Mouse (Mus musculus) T-helper 2 cell (primary cell): Measurements from ENCODE around the gene Scamp3.
"Not testable (repeated sequence)": the region's sequence is repeated elsewhere in the genome, so short reads cannot be mapped to it uniquely, and the experiment has no call there.

Experiments
- in situ Hi-C: fragments of 300-600 bp; cut with MboI, MseI; formaldehyde crosslinking; loops from one replicate; pipeline ENCODE4 v1.15.1; 2025; ENCODE audit warnings: high pct_unique_total_duplicates

The Scamp3 gene

GRCm38 (mm10) chr3:89195979-89196877, 19.0 kb downstream of the Scamp3 start:
- in situ Hi-C loops = no loop called here

DNA sequence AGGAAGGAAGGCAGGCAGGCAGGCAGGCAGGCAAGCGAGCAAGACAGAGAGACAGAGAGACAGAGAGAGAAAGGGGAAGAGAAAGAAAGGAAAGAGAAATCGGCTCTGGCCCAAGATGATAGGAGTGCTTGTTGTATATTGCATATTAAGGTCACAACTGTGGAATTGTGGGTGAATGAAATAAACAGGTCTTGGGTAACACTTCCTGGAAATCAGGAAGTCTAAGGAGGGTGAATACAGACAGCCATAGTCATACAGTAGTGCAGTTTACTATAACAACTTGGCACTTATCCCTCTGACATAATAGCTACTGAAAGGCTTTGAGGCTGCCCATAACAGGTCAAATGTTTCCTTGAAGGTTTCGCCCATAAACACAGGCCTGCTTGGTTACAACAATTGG, 22.6 kb downstream of the Scamp3 start:
- in situ Hi-C loops = no loop called here

DNA sequence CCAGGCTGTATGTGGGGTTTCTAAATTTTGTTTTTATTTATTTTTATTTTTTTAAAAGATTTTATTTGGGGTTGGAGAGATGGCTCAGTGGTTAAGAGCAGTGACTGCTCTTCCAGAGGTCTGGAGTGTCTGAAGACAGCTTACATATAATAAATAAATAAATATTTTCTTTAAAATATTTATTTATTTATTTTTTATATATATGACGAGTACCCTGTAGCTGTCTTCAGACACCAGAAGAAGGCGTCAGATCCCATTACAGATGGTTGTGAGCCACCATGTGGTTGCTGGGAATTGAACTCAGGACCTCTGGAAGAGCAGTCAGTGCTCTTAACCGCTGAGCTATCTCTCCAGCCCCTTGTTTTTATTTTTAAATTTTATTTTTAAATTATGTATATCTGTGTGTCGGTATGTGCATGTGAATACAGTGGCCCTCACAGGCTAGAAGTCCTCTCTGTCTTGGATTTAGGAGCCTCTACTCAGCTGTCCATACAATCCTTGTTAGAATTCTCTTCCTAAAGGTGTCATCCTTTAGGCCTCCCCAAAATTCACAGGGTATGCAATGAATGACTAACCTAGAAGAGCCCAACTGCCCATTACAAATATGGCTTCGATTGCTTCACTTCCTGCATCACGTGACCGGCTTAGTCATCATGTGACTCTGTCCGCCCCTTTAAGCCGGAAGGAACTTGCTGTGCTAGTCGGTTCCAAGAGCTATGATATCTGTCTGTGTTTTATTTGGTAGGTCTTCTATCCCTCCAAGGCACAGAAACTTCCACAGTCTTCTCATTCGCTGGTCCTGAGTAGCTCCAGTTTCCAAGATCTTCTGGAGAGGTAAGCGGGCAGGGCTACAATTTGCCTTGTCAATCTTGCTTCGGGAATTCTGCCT, 25.2 kb downstream of the Scamp3 start, which contains the start of gene Gba:
Gene Gba (plus strand): TSS at position 676 of the 889 bp plus-strand sequence.
- in situ Hi-C loops = no loop called here

GRCm38 (mm10) chr3:89203142-89203514, 25.9 kb downstream of the Scamp3 start:
- in situ Hi-C loops = no loop called here

DNA sequence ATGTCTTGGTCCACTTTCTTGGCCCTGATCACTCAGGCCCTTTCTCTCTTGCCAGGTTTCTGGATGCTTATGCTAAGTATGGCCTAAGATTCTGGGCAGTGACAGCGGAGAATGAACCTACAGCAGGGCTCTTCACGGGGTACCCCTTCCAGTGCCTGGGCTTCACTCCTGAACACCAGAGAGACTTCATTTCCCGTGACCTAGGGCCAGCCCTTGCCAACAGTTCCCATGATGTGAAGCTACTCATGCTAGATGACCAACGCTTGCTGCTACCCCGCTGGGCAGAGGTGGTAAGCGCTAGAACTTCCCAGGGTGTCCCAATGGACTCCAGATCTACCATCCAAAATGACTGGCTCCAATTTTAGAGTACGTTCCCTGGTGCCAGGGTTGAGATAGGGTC, 28.8 kb downstream of the Scamp3 start:
- in situ Hi-C loops = no loop called here

DNA sequence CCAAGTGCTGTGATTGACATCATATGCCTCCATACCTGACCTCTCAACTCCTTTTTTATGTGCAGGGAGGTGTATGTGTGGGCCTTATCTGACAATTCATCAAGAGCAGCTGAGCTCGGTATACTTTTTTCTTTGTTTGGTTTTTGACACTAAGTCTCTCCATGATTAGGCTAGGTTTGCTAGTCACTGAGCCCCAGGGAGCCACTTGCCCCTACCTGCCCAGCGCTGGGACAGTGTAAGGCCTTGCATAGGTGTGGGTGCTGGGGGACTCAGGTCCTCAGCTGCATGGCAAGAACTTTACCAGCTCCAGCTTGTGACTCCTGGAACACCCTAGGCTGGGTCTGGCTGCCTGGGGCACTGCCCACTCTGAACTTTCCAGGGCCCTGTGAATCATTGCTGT, 29.4 kb downstream of the Scamp3 start:
- in situ Hi-C loops = no loop called here

- in situ Hi-C loops = no loop called here
These were observed 30.9 kb downstream of the Scamp3 start for GRCm38 (mm10) chr3:89208075-89208657.

- in situ Hi-C loops = no loop called here
These were observed 31.5 kb downstream of the Scamp3 start for GRCm38 (mm10) chr3:89208736-89209135.

GRCm38 (mm10) chr3:89209731-89210130, 32.5 kb downstream of the Scamp3 start:
- in situ Hi-C loops = no loop called here

GRCm38 (mm10) chr3:89210162-89210561, 32.9 kb downstream of the Scamp3 start:
- in situ Hi-C loops = no loop called here

DNA sequence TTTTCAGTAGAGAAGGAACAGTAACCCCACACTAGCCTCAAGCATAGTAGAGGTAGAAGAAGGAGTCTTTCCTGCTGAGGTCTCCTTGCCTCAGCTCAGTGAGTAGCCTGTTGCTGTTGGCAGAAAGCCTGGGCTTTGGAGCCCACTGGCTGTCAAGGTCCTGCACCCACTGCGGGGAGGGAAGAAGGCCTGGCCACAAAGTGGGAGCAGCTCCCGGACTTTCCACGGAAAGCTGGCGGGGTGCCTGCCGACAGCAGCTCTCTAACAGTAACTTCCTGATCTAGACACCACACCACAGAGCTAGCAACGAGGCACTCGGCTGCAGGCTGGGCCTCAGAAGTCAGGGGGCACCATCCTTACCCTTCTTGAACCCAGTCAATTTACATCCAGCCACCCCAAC, 33.5 kb downstream of the Scamp3 start:
- in situ Hi-C loops = no loop called here

DNA sequence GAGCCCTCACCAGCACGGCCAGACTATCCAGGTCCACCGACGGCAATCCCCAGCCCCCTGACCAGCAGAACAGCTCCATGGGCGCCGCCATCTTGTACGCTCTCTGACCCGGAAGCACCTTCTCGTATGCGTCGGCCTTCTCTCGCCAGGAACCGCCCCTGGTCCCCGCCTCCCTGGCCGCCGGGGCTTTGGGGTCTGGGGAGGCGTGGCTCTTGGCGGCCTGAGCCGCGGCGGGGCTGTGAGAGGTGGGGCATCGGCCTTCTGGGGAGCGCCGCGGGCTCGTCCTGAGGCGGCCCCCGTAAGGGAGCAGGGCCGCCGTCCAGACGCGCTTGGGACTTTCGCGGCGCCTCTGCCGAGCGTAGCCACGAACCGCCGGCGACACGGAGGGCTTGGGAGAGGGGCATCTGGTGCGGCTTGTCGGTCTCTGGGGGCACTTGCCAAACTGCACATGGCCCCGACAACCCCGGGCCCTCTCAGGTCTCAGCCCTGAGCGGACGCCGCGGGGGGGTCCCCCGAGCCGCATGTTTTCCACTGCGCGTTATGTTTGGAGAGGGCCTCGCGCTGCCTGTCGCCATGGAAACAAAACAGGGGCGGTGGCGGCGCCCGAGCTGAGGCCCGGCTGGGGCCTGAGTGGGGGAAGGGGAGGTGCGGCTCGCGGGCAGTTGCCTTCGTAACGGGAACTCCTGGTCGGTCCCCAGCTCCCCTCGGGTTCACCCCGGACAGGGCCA, 36.7 kb downstream of the Scamp3 start:
- in situ Hi-C loops = no loop called here

DNA sequence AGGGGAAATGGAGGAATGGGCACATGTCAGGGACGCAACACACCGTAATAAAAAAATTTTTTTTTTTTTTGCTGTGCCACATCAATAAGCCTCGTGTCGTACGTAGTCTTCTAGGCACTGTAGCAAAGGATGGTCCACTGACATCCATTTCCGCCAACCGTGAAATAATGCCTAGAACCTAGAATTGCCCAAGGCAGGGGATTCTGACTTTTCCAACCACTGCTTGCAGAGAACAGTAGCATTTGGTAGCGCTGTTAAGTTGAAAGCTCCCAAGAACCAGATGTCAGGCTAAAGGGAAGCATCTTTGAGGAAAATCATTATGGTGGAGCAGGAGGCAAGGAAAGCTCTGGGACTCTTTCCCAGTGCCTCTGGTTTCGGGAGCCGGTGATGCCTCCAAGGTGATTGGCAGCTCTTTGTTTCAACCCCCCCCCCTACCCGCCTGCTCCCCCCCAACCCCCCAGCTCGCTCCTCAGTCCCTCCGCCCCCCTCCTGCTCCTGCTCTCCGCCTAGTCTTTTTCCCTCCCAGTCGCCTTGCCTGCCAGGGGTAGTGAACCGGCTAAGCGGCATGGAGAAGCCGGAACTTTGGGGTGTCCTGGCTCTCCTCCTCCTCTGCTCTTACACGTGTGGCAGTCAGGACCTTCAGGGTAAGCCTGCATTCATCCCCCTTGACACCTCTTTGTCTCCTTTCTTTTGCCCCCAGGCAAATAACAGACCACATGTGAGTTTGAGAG, 37.6 kb downstream of the Scamp3 start, which contains the start of gene Thbs3:
Gene Thbs3 (plus strand): TSS at position 500 of the 731 bp plus-strand sequence.
- in situ Hi-C loops = no loop called here

DNA sequence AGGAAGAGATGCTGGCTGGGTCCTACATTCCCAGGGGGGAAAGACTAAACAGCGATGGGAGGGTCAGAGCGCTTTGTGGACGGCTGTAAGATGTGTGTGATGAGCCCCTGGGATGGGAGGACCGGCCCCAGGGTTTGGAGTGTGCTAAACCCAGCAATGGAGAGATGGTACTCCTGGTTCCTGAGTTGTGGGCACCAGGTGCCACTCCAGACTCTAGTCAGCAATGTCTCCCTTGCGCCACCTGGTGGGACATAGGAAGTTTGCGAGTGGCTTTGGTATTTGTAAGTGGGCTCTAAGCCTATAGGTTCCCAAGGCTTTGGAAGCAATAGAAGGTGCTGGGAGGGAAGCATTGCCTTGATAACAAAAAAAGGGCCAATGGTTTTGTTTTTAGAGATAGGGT, 38.6 kb downstream of the Scamp3 start:
- in situ Hi-C loops = no loop called here

DNA sequence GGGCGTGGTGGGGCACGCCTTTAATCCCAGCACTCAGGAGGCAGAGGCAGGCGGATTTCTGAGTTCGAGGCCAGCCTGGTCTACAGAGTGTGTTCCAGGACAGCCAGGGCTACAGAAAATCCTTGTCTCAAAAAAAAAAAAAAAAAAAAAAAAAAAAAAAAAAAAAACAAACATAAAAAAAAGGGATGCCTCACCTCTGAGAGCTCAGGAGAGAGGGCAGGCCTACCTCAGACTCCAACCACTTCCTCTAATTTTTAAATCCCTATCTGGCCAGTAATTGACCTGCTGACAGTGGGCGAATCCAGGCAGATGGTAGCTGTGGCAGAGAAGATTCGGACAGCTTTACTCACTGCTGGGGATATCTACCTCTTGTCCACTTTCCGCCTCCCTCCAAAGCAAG, 39.1 kb downstream of the Scamp3 start:
- in situ Hi-C loops = not testable (repeated sequence)

- in situ Hi-C loops = no loop called here
These were observed 41.0 kb downstream of the Scamp3 start for GRCm38 (mm10) chr3:89218271-89218670.

DNA sequence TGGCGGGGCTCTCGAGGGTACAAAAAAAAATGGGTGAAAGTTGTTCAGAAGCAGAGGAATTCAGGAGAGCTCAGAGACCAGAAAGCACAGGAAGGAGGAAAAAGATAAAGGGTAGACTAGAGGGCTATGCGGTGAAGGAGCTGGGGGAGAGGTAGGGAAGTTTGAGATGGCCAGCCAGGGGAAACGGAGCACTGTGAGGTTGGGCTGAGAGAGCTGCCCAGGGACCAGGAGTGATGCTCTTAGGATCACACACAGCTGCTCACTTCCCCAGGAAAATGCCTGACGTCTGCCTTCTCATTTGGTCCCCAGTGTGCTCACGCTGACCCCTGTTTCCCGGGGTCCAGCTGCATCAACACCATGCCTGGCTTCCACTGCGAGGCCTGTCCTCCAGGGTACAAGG, 42.3 kb downstream of the Scamp3 start:
- in situ Hi-C loops = no loop called here

GRCm38 (mm10) chr3:89221167-89221566, 43.9 kb downstream of the Scamp3 start:
- in situ Hi-C loops = no loop called here

- in situ Hi-C loops = no loop called here
These were observed 47.5 kb downstream of the Scamp3 start for GRCm38 (mm10) chr3:89224796-89225195.

- in situ Hi-C loops = no loop called here
These were observed 48.1 kb downstream of the Scamp3 start for GRCm38 (mm10) chr3:89225321-89225815.
